Mouse (Mus musculus) kidney, postnatal 4 days (tissue): ENCODE measurements at regions not wholly inside any gene's neighbourhood (a gene's known extent, or its start where the extent isn't known, plus 50 kb on each side); places are given as distances from the start of the nearest gene placed in this dataset.
A peak's percentile ranks its signal among the peaks of the same experiment; 100 is the strongest.

Experiments used
- DNase-seq, 2 experiments: peaks; one replicate each; pipeline ENCODE4 v3.0.0; 2021; ENCODE audit warnings: mixed read lengths in 2 of 2

GRCm38 (mm10) chr12:117439015-117439605 lies 77.2 kb upstream of the Rapgef5 start:
- peak in 1 of 2 experiments; percentile 12 for DNase-seq

- no peak for DNase-seq
Observed at GRCm38 (mm10) chr12:117444247-117444989, 71.9 kb upstream of the Rapgef5 start.

- DNase-seq, result peak; percentile 41 to 66
Observed at GRCm38 (mm10) chr12:117447223-117447622, 69.1 kb upstream of the Rapgef5 start.

- DNase-seq, result peak in 1 of 2 experiments; percentile 13
Observed at GRCm38 (mm10) chr12:117447843-117448728, 68.2 kb upstream of the Rapgef5 start.

GRCm38 (mm10) chr12:117449080-117449479 lies 67.2 kb upstream of the Rapgef5 start:
- no peak for DNase-seq

- no peak for DNase-seq
Observed at GRCm38 (mm10) chr12:117450106-117450505, 66.2 kb upstream of the Rapgef5 start.

- no peak for DNase-seq
Observed at GRCm38 (mm10) chr12:117450871-117451270, 65.4 kb upstream of the Rapgef5 start.

- peak; percentile 10 to 23 for DNase-seq
Observed at GRCm38 (mm10) chr12:117451441-117451840, 64.8 kb upstream of the Rapgef5 start.

GRCm38 (mm10) chr12:117455800-117456199 lies 60.5 kb upstream of the Rapgef5 start:
- no peak for DNase-seq

GRCm38 (mm10) chr12:117458132-117459070 lies 57.9 kb upstream of the Rapgef5 start:
- peak; percentile 31 to 45 for DNase-seq

GRCm38 (mm10) chr12:117459541-117459940 lies 56.7 kb upstream of the Rapgef5 start:
- DNase-seq, result no peak

- no peak for DNase-seq
Observed at GRCm38 (mm10) chr12:117465206-117465605, 51.1 kb upstream of the Rapgef5 start.

GRCm38 (mm10) chr12:117465998-117466397 lies 50.3 kb upstream of the Rapgef5 start:
- no peak for DNase-seq
